Mouse (Mus musculus): ENCODE results near the gene Plekhd1. TPM values are rescaled to one million over a fixed set of nuclear protein-coding genes. Genes with fewer than 3 reads are reported as not detected.

The Plekhd1 gene
- polyA plus RNA-seq, 1 experiment from 2014 or later: 1.5 TPM

- H3K4me3 ChIP-seq: no peak overlapping the region
- H3K27ac ChIP-seq: no peak overlapping the region
- WGBS: 81% methylated on average over 7 of the region's 7 CpGs
Measured at GRCm38 (mm10) chr12:80701332-80701731, 8.9 kb downstream of the Plekhd1 start.

DNA sequence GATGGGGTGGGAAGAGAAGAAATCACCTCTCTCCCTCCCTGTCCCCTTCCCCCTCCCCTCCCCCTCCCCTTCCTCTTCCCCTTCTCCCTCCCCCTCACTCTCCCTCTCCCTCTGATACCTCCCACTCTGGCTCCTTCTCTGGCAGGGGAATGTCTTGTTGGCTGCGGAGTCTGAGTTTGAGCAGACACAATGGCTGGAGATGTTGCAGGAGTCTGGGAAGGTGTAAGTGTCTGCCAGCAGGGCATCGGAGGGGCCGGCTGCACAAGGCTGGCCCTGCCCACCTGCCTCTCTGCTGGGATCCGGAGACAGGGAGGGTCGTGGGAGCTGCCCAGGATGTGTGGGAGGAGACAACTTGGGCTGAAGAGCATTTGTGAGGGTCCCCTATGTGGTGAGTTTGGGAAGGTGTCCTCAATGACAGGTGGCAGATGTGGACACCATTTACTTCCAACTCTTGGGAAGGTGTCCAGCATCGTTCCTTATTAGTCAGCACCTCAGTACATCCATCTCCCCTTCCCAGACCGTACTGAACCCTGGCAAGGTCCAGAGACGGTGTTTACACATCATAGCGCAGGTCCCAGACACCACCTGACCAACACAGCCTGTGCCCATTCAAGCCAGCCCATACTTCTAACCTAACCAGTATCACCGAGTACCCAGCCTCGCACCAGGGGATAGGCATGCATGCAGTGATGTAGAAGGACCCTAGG lies 14.0 kb downstream of the Plekhd1 start:
- H3K4me1 ChIP-seq: peaks cover 10% of the 10 kb centered on the region; the same call in 1 of the 2 replicates
- ATAC-seq (ENCODE audit: insufficient number of reproducible peaks, insufficient read depth, low FRiP score, low TSS enrichment): no peak
- no peak overlapping the region for H3K4me3 ChIP-seq
- H3K27me3 ChIP-seq: no peaks in the 10 kb centered on the region
- no peak overlapping the region for H3K9ac ChIP-seq
- H3K4me2 ChIP-seq (replicated peaks): no peak overlapping the region
- no peaks in the 10 kb centered on the region for H3K9me3 ChIP-seq
- H3K27ac ChIP-seq: no peak overlapping the region
- 64% methylated on average over 11 of the region's 11 CpGs for WGBS
- H3K36me3 ChIP-seq: no peaks in the 10 kb centered on the region

More at GRCm38 (mm10) chr12:80701332-80701731, 8.9 kb downstream of the Plekhd1 start:
- Histone ChIP-seq H3K36me3 (no peaks in the 10 kb centered on the region), H3K9ac (no peak overlapping the region), H3K9me3 (no peaks in the 10 kb centered on the region), H3K4me2 (replicated peaks) (no peak overlapping the region), H3K27me3 (no peaks in the 10 kb centered on the region), H3K4me1 (peaks cover 2% of the 10 kb centered on the region; the same call in 1 of the 2 replicates)
- no peak for ATAC-seq (ENCODE audit: insufficient number of reproducible peaks, insufficient read depth, low FRiP score, low TSS enrichment)

GRCm38 (mm10) chr12:80706915-80707604 lies 14.7 kb downstream of the Plekhd1 start:
- no peak overlapping the region for H3K9ac ChIP-seq
- H3K27ac ChIP-seq: no peak overlapping the region
- no peak overlapping the region for H3K4me2 ChIP-seq (replicated peaks)
- no peaks in the 10 kb centered on the region for H3K9me3 ChIP-seq
- WGBS: 47% methylated on average over 6 of the region's 6 CpGs
- no peak for ATAC-seq (ENCODE audit: insufficient number of reproducible peaks, insufficient read depth, low FRiP score, low TSS enrichment)
- H3K36me3 ChIP-seq: no peaks in the 10 kb centered on the region
- H3K4me3 ChIP-seq: no peak overlapping the region
- no peaks in the 10 kb centered on the region for H3K27me3 ChIP-seq
- peaks cover 10% of the 10 kb centered on the region; the same call in 1 of the 2 replicates for H3K4me1 ChIP-seq

GRCm38 (mm10) chr12:80715915-80716314 lies 23.5 kb downstream of the Plekhd1 start:
- Histone ChIP-seq H3K27ac (no peak overlapping the region), H3K4me2 (replicated peaks) (no peak overlapping the region), H3K36me3 (no peaks in the 10 kb centered on the region), H3K4me1 (no peaks in the 10 kb centered on the region), H3K27me3 (no peaks in the 10 kb centered on the region), H3K9ac (no peak overlapping the region), H3K9me3 (no peaks in the 10 kb centered on the region), H3K4me3 (no peak overlapping the region)
- 72% methylated on average over 6 of the region's 6 CpGs for WGBS
- ATAC-seq (ENCODE audit: insufficient number of reproducible peaks, insufficient read depth, low FRiP score, low TSS enrichment): no peak

- Histone ChIP-seq H3K9me3 (no peaks in the 10 kb centered on the region), H3K27ac (no peak overlapping the region), H3K36me3 (no peaks in the 10 kb centered on the region), H3K4me2 (replicated peaks) (no peak overlapping the region), H3K4me1 (no peaks in the 10 kb centered on the region), H3K27me3 (no peaks in the 10 kb centered on the region), H3K4me3 (no peak overlapping the region), H3K9ac (no peak overlapping the region)
- WGBS: 64% methylated on average over 2 of the region's 2 CpGs
- no peak for ATAC-seq (ENCODE audit: insufficient number of reproducible peaks, insufficient read depth, low FRiP score, low TSS enrichment)
Measured at GRCm38 (mm10) chr12:80719141-80719540, 26.8 kb downstream of the Plekhd1 start.

- Histone ChIP-seq H3K36me3 (no peaks in the 10 kb centered on the region), H3K4me3 (no peak overlapping the region), H3K4me1 (no peaks in the 10 kb centered on the region), H3K27me3 (no peaks in the 10 kb centered on the region), H3K27ac (no peak overlapping the region), H3K9me3 (no peaks in the 10 kb centered on the region), H3K9ac (no peak overlapping the region), H3K4me2 (replicated peaks) (no peak overlapping the region)
- no peak for ATAC-seq (ENCODE audit: insufficient number of reproducible peaks, insufficient read depth, low FRiP score, low TSS enrichment)
- WGBS: 74% methylated on average over 12 of the region's 12 CpGs
Measured at GRCm38 (mm10) chr12:80720507-80720906, 28.1 kb downstream of the Plekhd1 start.

GRCm38 (mm10) chr12:80721458-80721857 lies 29.1 kb downstream of the Plekhd1 start:
- H3K9ac ChIP-seq: no peak overlapping the region
- 84% methylated on average over 15 of the region's 15 CpGs for WGBS
- ATAC-seq (ENCODE audit: insufficient number of reproducible peaks, insufficient read depth, low FRiP score, low TSS enrichment): no peak

DNA sequence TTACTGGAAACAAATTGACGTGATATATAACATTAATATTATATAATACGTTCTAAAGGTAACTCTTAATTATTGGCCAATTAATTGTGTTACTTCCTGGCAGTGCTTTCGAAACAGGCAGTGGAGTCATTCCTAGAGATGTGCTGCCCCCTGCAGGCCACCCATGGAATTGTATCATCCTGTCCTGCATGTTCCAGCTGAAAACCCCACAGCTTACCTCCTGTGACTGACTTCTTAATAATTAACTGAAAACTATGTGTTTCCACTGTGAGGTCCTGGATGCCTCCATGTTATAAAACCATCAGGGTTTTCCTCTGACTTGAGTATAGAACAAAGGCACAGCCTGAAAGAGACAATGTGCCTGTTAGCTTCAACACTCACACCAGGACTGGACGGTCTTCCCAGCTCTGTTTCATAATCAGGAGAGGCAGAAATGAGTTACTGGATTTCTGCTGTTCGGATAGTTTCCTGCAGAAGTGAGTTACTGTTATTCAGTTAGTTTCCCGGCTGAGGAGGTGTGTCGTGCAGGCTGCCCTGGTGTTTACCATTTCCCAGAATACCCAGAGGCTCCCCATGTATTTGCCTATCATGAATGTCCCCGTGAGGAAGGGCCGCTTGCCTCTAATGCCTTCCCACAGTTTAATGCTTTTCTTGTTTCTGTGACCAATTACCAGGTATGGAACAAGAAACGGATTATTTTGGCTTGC lies 32.6 kb downstream of the Plekhd1 start:
- 32% methylated on average over 10 of the region's 10 CpGs for WGBS
- H3K27me3 ChIP-seq: no peaks in the 10 kb centered on the region; the same call in 1 of the 2 replicates
- no peaks in the 10 kb centered on the region for H3K36me3 ChIP-seq
- no peaks in the 10 kb centered on the region for H3K9me3 ChIP-seq
- H3K9ac ChIP-seq: no peak overlapping the region
- ATAC-seq (ENCODE audit: insufficient number of reproducible peaks, insufficient read depth, low FRiP score, low TSS enrichment): no peak
- H3K4me1 ChIP-seq: no peaks in the 10 kb centered on the region
- H3K4me2 ChIP-seq (replicated peaks): no peak overlapping the region
- H3K4me3 ChIP-seq: no peak overlapping the region
- no peak overlapping the region for H3K27ac ChIP-seq

More at GRCm38 (mm10) chr12:80721458-80721857, 29.1 kb downstream of the Plekhd1 start:
- Histone ChIP-seq H3K27ac (no peak overlapping the region), H3K4me1 (no peaks in the 10 kb centered on the region), H3K27me3 (no peaks in the 10 kb centered on the region), H3K9me3 (no peaks in the 10 kb centered on the region), H3K4me2 (replicated peaks) (no peak overlapping the region), H3K36me3 (no peaks in the 10 kb centered on the region), H3K4me3 (no peak overlapping the region)

GRCm38 (mm10) chr12:80728207-80728606 lies 35.8 kb downstream of the Plekhd1 start:
- H3K9ac ChIP-seq: no peak overlapping the region
- ATAC-seq (ENCODE audit: insufficient number of reproducible peaks, insufficient read depth, low FRiP score, low TSS enrichment): no peak
- 37% methylated on average over 1 of the region's 1 CpGs for WGBS
- H3K27me3 ChIP-seq: no peaks in the 10 kb centered on the region; the same call in 1 of the 2 replicates
- H3K4me2 ChIP-seq (replicated peaks): no peak overlapping the region
- H3K9me3 ChIP-seq: no peaks in the 10 kb centered on the region
- H3K36me3 ChIP-seq: no peaks in the 10 kb centered on the region
- H3K27ac ChIP-seq: no peak overlapping the region
- H3K4me1 ChIP-seq: no peaks in the 10 kb centered on the region
- no peak overlapping the region for H3K4me3 ChIP-seq

DNA sequence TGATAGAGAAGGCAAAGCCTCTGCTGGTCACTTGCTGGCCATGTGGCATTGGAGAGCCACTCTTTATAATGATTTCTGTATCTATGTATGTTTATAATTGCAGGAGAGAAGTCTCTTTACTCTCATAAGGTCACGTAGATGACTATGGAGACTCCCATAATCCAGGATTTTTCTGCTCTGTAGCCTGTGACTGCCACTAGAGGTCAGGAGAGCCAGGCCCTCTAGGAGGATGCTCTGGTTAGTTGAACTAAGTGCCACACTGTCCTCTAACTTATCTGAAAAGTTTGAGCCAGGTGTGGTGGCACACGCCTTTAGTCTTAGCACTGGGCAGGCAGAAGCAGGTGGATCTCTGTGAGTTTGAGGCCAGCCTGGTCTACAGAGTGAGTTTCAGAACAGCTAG lies 36.4 kb downstream of the Plekhd1 start:
- no peaks in the 10 kb centered on the region; the same call in 1 of the 2 replicates for H3K27me3 ChIP-seq

GRCm38 (mm10) chr12:80729758-80730530 lies 37.6 kb downstream of the Plekhd1 start:
- Histone ChIP-seq H3K27me3 (no peaks in the 10 kb centered on the region; the same call in 1 of the 2 replicates), H3K9ac (no peak overlapping the region), H3K4me1 (no peaks in the 10 kb centered on the region), H3K9me3 (no peaks in the 10 kb centered on the region), H3K36me3 (no peaks in the 10 kb centered on the region), H3K4me3 (no peak overlapping the region), H3K27ac (no peak overlapping the region), H3K4me2 (replicated peaks) (no peak overlapping the region)
- ATAC-seq (ENCODE audit: insufficient number of reproducible peaks, insufficient read depth, low FRiP score, low TSS enrichment): no peak
- 82% methylated on average over 12 of the region's 12 CpGs for WGBS

More for the DNA sequence above, 36.4 kb downstream of the Plekhd1 start:
- Histone ChIP-seq H3K9me3 (no peaks in the 10 kb centered on the region), H3K27ac (no peak overlapping the region), H3K4me2 (replicated peaks) (no peak overlapping the region), H3K4me3 (no peak overlapping the region), H3K36me3 (no peaks in the 10 kb centered on the region), H3K4me1 (no peaks in the 10 kb centered on the region), H3K9ac (no peak overlapping the region)
- 46% methylated on average over 2 of the region's 2 CpGs for WGBS
- ATAC-seq (ENCODE audit: insufficient number of reproducible peaks, insufficient read depth, low FRiP score, low TSS enrichment): no peak
